Mouse (Mus musculus) midbrain, embryonic 14.5 days (tissue): ENCODE measurements around the gene Rcvrn. TPM values are rescaled to one million over a fixed set of nuclear protein-coding genes. Genes with fewer than 3 reads are reported as not detected.

ENCODE experiments used
- ATAC-seq: fragments of 200-750 bp; cut with Nextera tagmentation; 2 replicates; pipeline ENCODE4 v1.8.0; 2017; ENCODE audit warnings: moderate number of reproducible peaks, moderate library complexity; ENCODE audit not compliant: low FRiP score, low TSS enrichment
- DNase-seq: peaks from one replicate; pipeline ENCODE4 v3.0.0-alpha.2; 2015
- H3K27ac ChIP-seq: fragments of 300-500 bp; sonication (generic); replicated peaks from 2 replicates; pipeline ENCODE4 v1.5.1; 2014; ENCODE audit warnings: mild to moderate bottlenecking, low read depth, low read length, moderate library complexity
- H3K27me3 ChIP-seq: fragments of 300-500 bp; sonication (generic); 2 replicates; pipeline ENCODE4 v1.6.1; 2014; ENCODE audit warnings: low read length, control low read depth, mixed read lengths; ENCODE audit not compliant: control insufficient read depth, insufficient read depth
- H3K36me3 ChIP-seq: fragments of 300-500 bp; sonication (generic); 2 replicates; pipeline ENCODE4 v1.6.1; 2014; ENCODE audit warnings: low read length, control low read depth; ENCODE audit not compliant: control insufficient read depth, insufficient read depth
- H3K4me1 ChIP-seq: fragments of 300-500 bp; sonication (generic); 2 replicates; pipeline ENCODE4 v1.6.1; 2014; ENCODE audit warnings: mild to moderate bottlenecking, antibody characterized with exemption, low read length, control low read depth; ENCODE audit not compliant: control insufficient read depth, insufficient read depth
- H3K4me2 ChIP-seq: fragments of 300-500 bp; sonication (generic); 2 replicates; pipeline ENCODE4 v1.6.1; 2014; ENCODE audit warnings: mild to moderate bottlenecking, low read length, moderate library complexity
- H3K4me3 ChIP-seq: fragments of 300-500 bp; sonication (generic); replicated peaks from 2 replicates; pipeline ENCODE4 v1.5.1; 2014; ENCODE audit warnings: low read depth, low read length
- H3K9ac ChIP-seq: fragments of 300-500 bp; sonication (generic); replicated peaks from 2 replicates; pipeline ENCODE4 v1.6.1; 2014; ENCODE audit warnings: mild to moderate bottlenecking, low read length, moderate library complexity
- H3K9me3 ChIP-seq: fragments of 300-500 bp; sonication (generic); 2 replicates; pipeline ENCODE4 v1.6.1; 2016; ENCODE audit warnings: low read length, control low read depth, mixed read lengths; ENCODE audit not compliant: control insufficient read depth
- WGBS: fragments of 180-500 bp; shearing (Covaris S2); extraction: QIAGEN DNeasy Blood & Tissue Kit; methylation state at CpG from one replicate; pipeline ENCODE4 v1.1.7; 2014; 5-methylcytosine and 5-hydroxymethylcytosine counted together
- polyA plus RNA-seq: library from polyadenylated mRNA; unstranded; fragments of >200 nt; fragmentation: Nextera tagmentation; extraction: Ambion mirVana; gene quantifications from 2 replicates; pipeline ENCODE4 v1.2.1, GENCODE M21; 2014

The Rcvrn gene
- polyA plus RNA-seq, 1 experiment from 2014 or later, result not detected

DNA sequence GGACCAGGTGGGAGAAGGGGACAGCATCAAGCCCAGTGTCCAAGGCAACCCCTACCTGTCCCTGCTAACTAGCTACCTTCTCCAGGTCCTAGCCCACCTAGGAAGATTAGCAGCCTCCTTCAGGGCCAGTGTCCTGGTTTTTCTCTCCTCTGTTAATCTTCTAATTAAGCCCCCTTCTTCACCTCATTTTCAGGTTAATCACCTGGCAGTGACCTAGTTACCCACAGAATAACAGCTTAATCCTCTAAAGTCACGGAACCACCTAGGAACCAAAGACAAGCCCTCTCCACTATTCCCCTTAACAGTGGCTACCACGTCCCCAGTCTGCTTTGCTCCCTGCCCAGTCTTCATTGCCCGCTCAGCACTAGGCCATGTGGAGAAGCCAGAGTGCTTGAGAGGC, 13.3 kb upstream of the Rcvrn start:
- ATAC-seq (no peak), DNase-seq (no peak)
- no peak overlapping the region for H3K9ac ChIP-seq
- no peaks in the 10 kb centered on the region for H3K4me1 ChIP-seq
- H3K9me3 ChIP-seq, result no peaks in the 10 kb centered on the region
- H3K27ac ChIP-seq, result no peak overlapping the region
- H3K4me2 ChIP-seq, result no peak overlapping the region
- no peaks in the 10 kb centered on the region for H3K27me3 ChIP-seq
- no peaks in the 10 kb centered on the region for H3K36me3 ChIP-seq
- 89% methylated on average over 3 of the region's 3 CpGs for WGBS
- no peak overlapping the region for H3K4me3 ChIP-seq

DNA sequence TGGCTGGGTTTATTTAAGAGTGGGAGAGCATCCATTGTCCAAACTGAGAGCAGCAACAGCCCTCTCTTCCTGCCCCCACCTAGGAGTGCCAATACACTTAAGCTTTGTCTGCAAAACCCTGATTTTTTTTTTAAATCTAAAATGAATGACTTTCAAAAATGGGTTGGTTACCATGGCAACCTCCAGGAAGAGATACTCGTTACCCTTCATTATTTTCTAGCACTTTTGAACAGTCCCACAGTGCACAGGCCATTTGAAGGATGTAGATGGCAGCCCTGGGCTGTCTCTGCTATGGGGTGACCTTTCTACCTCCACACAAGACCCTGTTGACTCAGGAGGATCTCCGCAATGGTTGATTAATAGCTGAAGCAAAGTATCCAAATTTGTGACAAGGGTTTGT, 9.0 kb upstream of the Rcvrn start:
- no peaks in the 10 kb centered on the region for H3K27me3 ChIP-seq
- no peaks in the 10 kb centered on the region for H3K36me3 ChIP-seq
- H3K9me3 ChIP-seq, result no peaks in the 10 kb centered on the region
- WGBS, result 56% methylated on average over 2 of the region's 2 CpGs
- H3K9ac ChIP-seq, result no peak overlapping the region
- DNase-seq, result peak; percentile 56
- no peak for ATAC-seq
- no peak overlapping the region for H3K4me3 ChIP-seq
- H3K4me1 ChIP-seq, result no peaks in the 10 kb centered on the region
- H3K4me2 ChIP-seq, result no peak overlapping the region
- H3K27ac ChIP-seq, result no peak overlapping the region

DNA sequence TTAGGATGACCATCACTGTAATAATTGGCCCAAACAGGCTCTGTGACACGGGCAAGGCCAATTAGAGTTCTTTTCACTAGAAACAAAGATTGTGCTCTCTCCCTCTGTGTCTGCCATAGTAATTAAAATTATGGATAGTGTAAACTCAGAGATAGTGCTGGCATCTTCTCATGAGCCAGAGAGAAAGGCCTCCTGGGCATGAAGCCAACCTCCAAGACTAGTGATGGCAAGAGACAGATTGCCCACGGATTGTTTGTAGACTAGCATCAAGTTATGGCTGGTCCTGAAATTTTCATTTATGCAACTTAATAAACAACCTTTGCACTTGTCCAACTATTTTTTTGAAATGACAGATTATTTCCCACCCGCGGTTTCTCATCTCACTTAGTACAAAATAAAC, 17.9 kb downstream of the Rcvrn start:
- no peaks in the 10 kb centered on the region for H3K27me3 ChIP-seq

DNA sequence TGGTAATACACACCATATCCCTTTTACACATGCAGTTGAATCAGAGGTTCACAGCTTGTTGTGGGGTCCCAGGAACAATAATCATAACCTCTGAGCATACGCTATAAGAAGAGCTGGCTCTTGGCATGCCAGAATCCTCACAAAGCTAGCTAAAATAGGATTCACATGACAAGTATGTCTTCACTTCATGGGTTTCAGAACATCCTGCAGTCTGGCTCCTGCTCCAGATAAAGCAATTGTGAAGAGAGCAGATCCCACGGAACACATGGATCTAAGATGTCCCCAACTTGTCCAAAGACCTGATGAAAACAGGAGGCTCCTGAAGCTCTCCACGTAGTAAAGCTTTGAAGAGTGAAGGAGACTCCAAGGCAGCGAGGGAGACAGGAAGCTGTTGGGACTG, 20.3 kb downstream of the Rcvrn start:
- H3K9ac ChIP-seq, result no peak overlapping the region
- H3K27me3 ChIP-seq, result no peaks in the 10 kb centered on the region
- no peak overlapping the region for H3K4me2 ChIP-seq
- 87% methylated on average over 4 of the region's 4 CpGs for WGBS
- H3K27ac ChIP-seq, result no peak overlapping the region
- DNase-seq (no peak), ATAC-seq (no peak)
- H3K4me1 ChIP-seq, result no peaks in the 10 kb centered on the region
- H3K4me3 ChIP-seq, result no peak overlapping the region
- H3K36me3 ChIP-seq, result no peaks in the 10 kb centered on the region
- no peaks in the 10 kb centered on the region for H3K9me3 ChIP-seq

More for the DNA sequence above, 17.9 kb downstream of the Rcvrn start:
- no peak overlapping the region for H3K27ac ChIP-seq
- WGBS, result 87% methylated on average over 4 of the region's 4 CpGs
- no peak for ATAC-seq
- no peak overlapping the region for H3K9ac ChIP-seq
- no peak for DNase-seq
- H3K4me1 ChIP-seq, result no peaks in the 10 kb centered on the region
- H3K9me3 ChIP-seq, result no peaks in the 10 kb centered on the region
- H3K36me3 ChIP-seq, result no peaks in the 10 kb centered on the region
- no peak overlapping the region for H3K4me2 ChIP-seq
- no peak overlapping the region for H3K4me3 ChIP-seq

DNA sequence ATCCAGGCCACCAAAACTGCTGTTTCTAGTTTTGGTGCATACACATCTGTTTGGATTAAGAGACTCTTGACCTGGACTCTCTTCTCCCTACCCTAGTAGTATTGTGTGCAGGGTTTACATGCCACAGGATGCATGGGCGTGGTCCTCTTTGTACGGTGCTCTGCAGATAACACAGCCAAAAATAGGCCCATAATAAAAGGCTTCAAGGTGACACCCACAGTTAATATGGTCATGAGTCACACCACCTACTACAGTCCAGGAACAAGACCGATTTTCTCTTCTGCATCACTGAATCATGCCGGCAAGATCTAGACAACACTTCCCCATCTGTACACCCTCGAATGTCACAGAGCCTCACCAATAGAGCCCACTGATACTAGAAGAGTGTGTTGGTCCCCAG, 26.4 kb downstream of the Rcvrn start:
- Histone ChIP-seq H3K9ac (no peak overlapping the region), H3K27ac (no peak overlapping the region), H3K4me3 (no peak overlapping the region), H3K4me1 (no peaks in the 10 kb centered on the region), H3K27me3 (no peaks in the 10 kb centered on the region), H3K4me2 (no peak overlapping the region), H3K9me3 (no peaks in the 10 kb centered on the region), H3K36me3 (no peaks in the 10 kb centered on the region)
- ATAC-seq (no peak), DNase-seq (no peak)
- WGBS, result 95% methylated on average over 5 of the region's 5 CpGs

DNA sequence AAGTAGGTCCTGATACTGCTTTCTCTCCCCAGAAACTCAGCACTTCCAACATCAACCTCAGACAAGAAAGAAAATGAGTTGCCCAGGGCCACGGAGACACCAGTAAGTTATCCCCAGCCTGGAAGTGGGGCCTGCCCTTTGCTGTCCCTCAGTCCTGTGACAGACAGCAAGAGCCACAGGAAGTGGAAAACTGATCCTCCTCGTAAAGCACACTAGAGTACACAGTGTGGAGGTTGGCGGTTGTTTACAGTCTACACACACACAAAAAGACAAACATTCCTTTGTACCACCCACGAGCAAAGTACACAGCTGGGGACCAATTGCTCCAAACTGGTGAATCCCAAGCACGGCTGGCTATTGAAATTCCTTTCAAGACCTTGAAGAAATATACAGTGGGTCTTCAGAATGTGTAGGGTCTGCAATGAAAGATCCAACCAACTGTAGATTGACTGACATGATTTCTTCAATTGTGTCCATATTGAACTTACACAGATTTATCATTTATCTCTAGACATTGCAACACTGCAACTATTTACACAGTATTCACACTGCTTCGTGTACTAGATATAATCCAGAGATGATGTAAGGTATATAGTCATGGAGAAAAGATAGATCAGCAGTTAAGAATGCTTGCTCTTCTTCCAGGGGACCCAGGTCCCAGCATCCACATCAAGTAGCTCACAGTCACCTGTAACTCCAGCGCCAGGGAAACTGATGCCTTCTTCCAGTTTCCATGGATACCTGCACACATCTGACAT, 27.5 kb downstream of the Rcvrn start:
- H3K27me3 ChIP-seq, result no peaks in the 10 kb centered on the region
- no peak overlapping the region for H3K4me3 ChIP-seq
- no peaks in the 10 kb centered on the region for H3K36me3 ChIP-seq
- H3K4me2 ChIP-seq, result no peak overlapping the region
- no peak overlapping the region for H3K9ac ChIP-seq
- DNase-seq, result no peak
- 74% methylated on average over 7 of the region's 7 CpGs for WGBS
- H3K27ac ChIP-seq, result no peak overlapping the region
- H3K9me3 ChIP-seq, result no peaks in the 10 kb centered on the region
- no peak for ATAC-seq
- H3K4me1 ChIP-seq, result no peaks in the 10 kb centered on the region

DNA sequence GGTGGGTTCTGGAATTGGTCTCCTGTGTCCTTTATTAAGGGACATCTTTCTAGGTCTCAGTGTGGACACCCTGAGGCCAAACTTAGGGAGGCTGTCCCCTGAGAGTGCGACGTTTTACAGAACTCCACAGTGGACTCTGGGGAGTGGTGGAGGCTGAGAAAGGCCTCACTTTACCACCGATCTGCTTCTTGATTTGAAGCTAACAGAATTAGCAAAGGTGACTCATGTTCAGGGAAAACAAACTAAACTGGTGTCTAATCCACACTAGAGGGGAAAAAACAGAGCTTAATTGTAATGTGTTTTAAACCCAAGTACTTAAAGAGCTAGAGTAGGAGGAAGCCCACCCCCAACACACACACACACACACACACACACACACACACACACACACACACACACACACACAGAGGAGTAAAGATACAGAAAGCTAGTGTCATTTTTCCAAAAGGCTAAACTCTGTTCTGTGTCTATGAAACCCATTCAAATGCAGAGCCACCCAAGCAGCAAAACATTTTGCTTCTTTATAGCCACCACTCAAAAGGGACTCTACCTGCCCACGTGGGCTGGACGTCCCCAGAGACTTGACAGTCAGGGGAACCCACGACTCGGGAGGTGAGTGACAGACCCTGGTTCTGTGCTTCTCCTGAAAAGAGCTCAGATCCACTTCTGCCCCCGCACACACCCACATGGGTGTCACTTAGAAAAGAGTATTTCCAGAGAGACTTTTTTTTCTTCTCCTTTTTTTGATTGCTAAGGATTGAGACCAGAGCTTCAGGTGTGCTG, 28.3 kb downstream of the Rcvrn start:
- H3K4me3 ChIP-seq, result no peak overlapping the region
- WGBS, result 78% methylated on average over 8 of the region's 8 CpGs
- H3K36me3 ChIP-seq, result no peaks in the 10 kb centered on the region
- H3K4me1 ChIP-seq, result no peaks in the 10 kb centered on the region
- no peak overlapping the region for H3K27ac ChIP-seq
- H3K4me2 ChIP-seq, result no peak overlapping the region
- no peaks in the 10 kb centered on the region for H3K27me3 ChIP-seq
- ATAC-seq, result no peak
- no peaks in the 10 kb centered on the region for H3K9me3 ChIP-seq
- H3K9ac ChIP-seq, result no peak overlapping the region
- DNase-seq, result no peak

DNA sequence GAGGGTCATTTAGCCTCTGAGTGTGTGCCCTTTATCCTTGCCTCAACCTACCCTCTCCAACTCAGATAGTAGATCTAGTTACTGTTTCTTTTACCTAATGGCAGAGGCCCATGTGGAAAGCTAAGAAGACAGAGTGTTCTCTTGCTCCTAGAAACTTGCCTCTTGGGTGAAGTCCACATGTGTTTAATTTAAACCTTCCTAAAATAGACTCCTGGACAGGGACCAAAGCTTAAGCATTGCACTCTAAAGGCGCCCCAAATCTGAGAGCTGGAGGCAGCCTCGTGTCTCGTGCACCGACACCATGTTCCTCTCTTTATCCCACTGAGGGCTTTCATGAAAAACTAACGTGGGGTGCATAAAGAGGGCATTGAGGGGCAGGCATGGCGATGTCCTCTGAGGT, 32.0 kb downstream of the Rcvrn start:
- Histone ChIP-seq H3K9me3 (no peaks in the 10 kb centered on the region), H3K4me2 (no peak overlapping the region), H3K4me1 (no peaks in the 10 kb centered on the region), H3K4me3 (no peak overlapping the region), H3K27ac (no peak overlapping the region), H3K9ac (no peak overlapping the region), H3K36me3 (no peaks in the 10 kb centered on the region), H3K27me3 (no peaks in the 10 kb centered on the region)
- 84% methylated on average over 6 of the region's 6 CpGs for WGBS
- ATAC-seq (no peak), DNase-seq (no peak)

DNA sequence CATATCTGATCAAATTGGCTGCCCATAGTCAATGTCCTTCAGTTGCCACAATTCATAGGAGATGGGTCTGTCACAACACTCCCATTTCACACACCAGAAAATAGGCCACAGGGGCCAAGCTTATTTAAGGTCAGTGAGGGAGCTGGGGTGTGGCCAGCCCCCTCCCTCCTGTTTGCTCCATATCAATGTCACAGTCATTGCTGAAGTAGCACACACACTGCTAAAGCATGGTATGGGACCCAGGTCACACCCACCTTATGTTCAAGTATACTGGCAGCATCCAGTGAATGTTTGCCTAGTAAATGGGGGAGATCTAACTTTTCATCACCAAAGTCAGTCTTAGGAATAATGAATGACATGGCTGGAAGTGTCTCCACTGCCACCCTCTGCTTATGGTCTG, 33.6 kb downstream of the Rcvrn start:
- H3K4me2 ChIP-seq, result no peak overlapping the region
- no peak overlapping the region for H3K4me3 ChIP-seq
- H3K9ac ChIP-seq, result no peak overlapping the region
- no peak for DNase-seq
- no peaks in the 10 kb centered on the region for H3K27me3 ChIP-seq
- H3K27ac ChIP-seq, result no peak overlapping the region
- no peaks in the 10 kb centered on the region for H3K36me3 ChIP-seq
- H3K9me3 ChIP-seq, result no peaks in the 10 kb centered on the region
- no peaks in the 10 kb centered on the region for H3K4me1 ChIP-seq
- ATAC-seq, result no peak
